Mouse (Mus musculus) liver, adult 2 months (tissue): Measurements from ENCODE around the gene Rnf5.

Experiments
- CTCF ChIP-seq: fragments of 200-500 bp; IDR thresholded peaks from 2 replicates; pipeline ENCODE4 v1.5.1; 2011; ENCODE audit warnings: low read depth, low read length, control low read depth
- POLR2A ChIP-seq: fragments of 200-500 bp; IDR thresholded peaks from 2 replicates; pipeline ENCODE4 v1.6.1; 2011; ENCODE audit warnings: low read length, control low read depth; ENCODE audit not compliant: insufficient read depth; ENCODE audit errors: extremely low read depth

DNA sequence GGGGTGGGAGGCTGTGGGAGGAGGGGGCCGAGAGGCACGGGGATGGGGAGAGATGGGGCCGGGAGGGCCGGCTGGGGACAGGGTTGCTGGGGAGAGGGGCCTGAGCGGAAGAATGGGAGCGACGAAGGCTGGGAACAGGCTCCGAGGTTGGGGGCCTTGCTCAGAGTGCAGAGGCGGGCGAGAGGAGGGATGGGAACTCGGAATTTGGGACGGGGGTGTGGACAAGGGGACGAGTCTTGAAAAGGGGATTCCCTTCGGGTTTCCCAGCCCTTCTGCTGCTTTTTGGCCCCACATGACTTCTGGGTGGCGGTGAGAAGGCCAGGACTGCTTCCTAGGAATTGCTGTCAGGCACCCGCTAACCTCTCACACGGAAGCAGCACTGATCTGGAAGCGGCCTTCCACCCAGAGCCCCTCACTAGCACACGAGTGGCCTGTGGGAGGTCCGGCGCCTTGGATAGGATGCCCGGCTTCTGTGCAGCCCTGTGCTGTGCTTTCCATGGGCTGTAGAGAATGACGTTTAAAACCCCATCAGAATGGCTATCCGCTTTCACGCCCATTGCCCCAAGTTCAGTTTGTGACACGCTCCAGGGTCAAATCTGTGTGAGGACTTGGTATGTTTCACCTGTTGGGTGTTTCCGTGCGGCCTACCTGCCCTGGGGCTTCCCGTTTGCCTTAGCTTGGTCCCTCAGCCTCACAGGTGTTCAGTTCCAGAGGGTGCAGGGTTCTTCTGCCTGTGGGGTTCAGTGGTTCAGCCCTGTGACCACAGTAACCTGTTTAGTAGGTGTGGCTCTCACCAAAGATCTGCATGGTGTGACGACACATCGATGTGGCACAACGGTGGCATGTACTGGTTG, 2.9 kb upstream of the Rnf5 start:
- TF ChIP-seq CTCF (no peak), POLR2A (no peak)
